Mouse (Mus musculus) gastrocnemius, postnatal 10 days (tissue): ENCODE measurements around the gene Gm20765. TPM values are rescaled to one million over a fixed set of nuclear protein-coding genes. Genes with fewer than 3 reads are reported as not detected.
"Not testable (repeated sequence)": the region's sequence is repeated elsewhere in the genome, so short reads cannot be mapped to it uniquely, and the experiment has no call there.

Experiments used
- DNase-seq: peaks from one replicate; pipeline ENCODE4 v3.0.0; 2021; ENCODE audit warnings: mixed read lengths
- long read RNA-seq, 2 experiments: library from polyadenylated mRNA; stranded (forward); transcript quantifications; one replicate each; pipeline ENCODE4 v2.0.0; 2021
- total RNA-seq, 2 experiments: library from RNA; stranded (reverse); gene quantifications; 2 replicates each; pipeline ENCODE4 v1.2.3; 2021

Gene Gm20765
- total RNA-seq = not detected
- long read RNA-seq, experiment 1 = 0 reads
- long read RNA-seq, experiment 2 = 0 reads

DNA sequence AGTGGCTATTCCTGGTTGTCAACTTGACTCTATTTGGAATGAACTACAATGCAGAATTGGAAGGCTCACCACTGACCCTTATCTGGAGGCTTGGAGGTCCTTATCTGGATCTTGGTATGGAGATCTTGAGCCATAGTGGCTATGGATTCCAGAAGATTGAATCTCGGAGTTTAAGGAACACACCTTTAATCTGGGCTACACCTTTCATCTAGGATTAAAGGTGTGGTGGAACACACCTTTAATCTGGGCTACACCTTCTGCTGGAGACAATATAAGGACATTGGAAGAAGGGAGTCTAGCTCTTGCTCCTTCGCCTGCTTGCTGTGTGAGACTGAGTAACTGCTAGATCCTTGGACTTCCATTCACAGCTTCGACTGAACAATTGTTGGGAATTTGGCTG is at the start of gene Gm20765:
Gene Gm20765, plus strand, starts transcription at position 301 of the 400 bp plus-strand sequence.
- DNase-seq = not testable (repeated sequence)

- not testable (repeated sequence) for DNase-seq
Measured at GRCm38 (mm10) chr10:104142687-104143086, 42.6 kb upstream of the Gm20765 start, which contains the start of gene Gm21293. Gm21293 (plus strand) TSS chr10:104142987.

- not testable (repeated sequence) for DNase-seq
Measured at GRCm38 (mm10) chr10:104151197-104151596, 34.1 kb upstream of the Gm20765 start, which contains the start of gene Gm6763. Gm6763 (plus strand) TSS chr10:104151497.

GRCm38 (mm10) chr10:104159706-104160105 is 25.6 kb upstream of the Gm20765 start, which contains the start of gene Gm8764:
Gm8764 (plus strand) TSS chr10:104160006.
- not testable (repeated sequence) for DNase-seq

- not testable (repeated sequence) for DNase-seq
Measured at GRCm38 (mm10) chr10:104168215-104168614, 17.1 kb upstream of the Gm20765 start, which contains the start of gene Gm21304. Gm21304 (plus strand) TSS chr10:104168515.

DNA sequence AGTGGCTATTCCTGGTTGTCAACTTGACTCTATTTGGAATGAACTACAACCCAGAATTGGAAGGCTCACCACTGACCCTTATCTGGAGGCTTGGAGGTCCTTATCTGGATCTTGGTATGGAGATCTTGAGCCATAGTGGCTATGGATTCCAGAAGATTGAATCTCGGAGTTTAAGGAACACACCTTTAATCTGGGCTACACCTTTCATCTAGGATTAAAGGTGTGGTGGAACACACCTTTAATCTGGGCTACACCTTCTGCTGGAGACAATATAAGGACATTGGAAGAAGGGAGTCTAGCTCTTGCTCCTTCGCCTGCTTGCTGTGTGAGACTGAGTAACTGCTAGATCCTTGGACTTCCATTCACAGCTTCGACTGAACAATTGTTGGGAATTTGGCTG is 8.6 kb upstream of the Gm20765 start, which contains the start of gene Gm21312:
Gene Gm21312, plus strand, starts transcription at position 301 of the 400 bp plus-strand sequence.
- not testable (repeated sequence) for DNase-seq

DNA sequence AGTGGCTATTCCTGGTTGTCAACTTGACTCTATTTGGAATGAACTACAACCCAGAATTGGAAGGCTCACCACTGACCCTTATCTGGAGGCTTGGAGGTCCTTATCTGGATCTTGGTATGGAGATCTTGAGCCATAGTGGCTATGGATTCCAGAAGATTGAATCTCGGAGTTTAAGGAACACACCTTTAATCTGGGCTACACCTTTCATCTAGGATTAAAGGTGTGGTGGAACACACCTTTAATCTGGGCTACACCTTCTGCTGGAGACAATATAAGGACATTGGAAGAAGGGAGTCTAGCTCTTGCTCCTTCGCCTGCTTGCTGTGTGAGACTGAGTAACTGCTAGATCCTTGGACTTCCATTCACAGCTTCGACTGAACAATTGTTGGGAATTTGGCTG is 8.4 kb downstream of the Gm20765 start, which contains the start of gene Gm4340:
Gene Gm4340, plus strand, starts transcription at position 301 of the 400 bp plus-strand sequence.
- DNase-seq = not testable (repeated sequence)

GRCm38 (mm10) chr10:104209655-104210054 is 24.3 kb downstream of the Gm20765 start:
- no peak for DNase-seq

- DNase-seq = no peak
Measured at GRCm38 (mm10) chr10:104210268-104210990, 25.1 kb downstream of the Gm20765 start.

GRCm38 (mm10) chr10:104214527-104214926 is 29.2 kb downstream of the Gm20765 start:
- DNase-seq = no peak

DNA sequence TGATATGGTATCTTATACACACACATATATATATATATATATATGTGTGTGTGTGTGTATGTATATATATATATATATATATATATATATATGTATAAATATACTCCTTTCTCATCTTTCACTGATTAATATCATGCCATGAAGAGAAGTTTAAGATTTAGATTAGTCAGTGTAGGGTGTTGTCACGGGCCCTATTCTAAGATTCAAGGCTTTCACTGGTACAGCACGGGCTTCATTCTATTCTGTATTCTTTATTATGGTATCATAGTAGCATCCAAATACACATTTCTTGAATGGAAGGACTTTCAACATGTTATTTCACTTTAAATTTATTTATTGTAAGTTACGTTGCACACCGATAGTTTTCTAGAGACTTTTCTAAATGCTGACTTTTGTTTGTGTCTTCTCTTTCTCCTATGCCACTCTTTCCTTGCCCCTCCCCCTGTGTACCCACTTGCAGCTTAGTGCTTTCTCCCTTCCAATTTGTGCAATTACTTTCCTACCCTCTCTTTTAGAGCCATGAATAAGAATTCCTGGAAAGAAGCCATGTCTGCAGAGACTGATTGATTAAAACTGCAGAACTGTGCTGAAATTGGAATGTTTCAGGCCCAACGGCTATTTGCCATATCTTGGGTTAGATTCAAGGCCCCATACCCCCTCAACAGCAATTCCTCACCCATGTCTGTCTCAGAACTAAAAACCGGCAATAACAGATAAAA is 35.1 kb downstream of the Gm20765 start:
- no peak for DNase-seq

Other genes with a start within 250 kb of the Gm20765 start
- not detected for gene Gm21293, start 42.5 kb upstream of the Gm20765 start, total RNA-seq
- not detected for gene Gm6763, start 34.0 kb upstream of the Gm20765 start, total RNA-seq
- not detected for gene Gm8764, start 25.5 kb upstream of the Gm20765 start, total RNA-seq
- gene Gm21304, start 17.0 kb upstream of the Gm20765 start, total RNA-seq = not detected
- not detected for gene Gm21312, start 8.5 kb upstream of the Gm20765 start, total RNA-seq
- gene Gm4340, start 8.5 kb downstream of the Gm20765 start, total RNA-seq = not detected